In genomic region chr17:13695211-13695610, GRCm38 (mm10) we compare ENCODE assay signal across 24 mouse cellular contexts.
DNase-seq lines count a peak whose midpoint lies in the region; ATAC-seq and TF ChIP-seq lines count a peak whose summit lies in the region.
"Had no signal": no experiment of that assay in that cellular context is flagged by ENCODE, and none has a peak within 500 bp of the region (broad histone marks: within the 10 kb centered on the region; RNA-seq: fewer than 3 reads in every experiment).

No protein-coding gene starts in this region.

- no peak overlapping the region for H3K27ac ChIP-seq in hindbrain, embryonic 15.5 days (replicated peaks)
- no peak overlapping the region for H3K27ac ChIP-seq in hindbrain, embryonic 16.5 days (ENCODE audit: low read depth, low read length)
- peak overlapping the region; percentile 65 for H3K27ac ChIP-seq in lung, embryonic 16.5 days (ENCODE audit: low read length)
- no peak overlapping the region for H3K27ac ChIP-seq in midbrain, postnatal 0 days (ENCODE audit: low read depth, low read length)
- no peak overlapping the region for H3K27ac ChIP-seq in midbrain, embryonic 15.5 days
- H3K27ac ChIP-seq: forebrain, embryonic 10.5 days; forebrain, embryonic 13.5 days; heart, adult 2 months; heart, embryonic 10.5 days; heart, embryonic 13.5 days; hindbrain, embryonic 12.5 days had no signal

- H3K4me1 ChIP-seq in hindbrain, embryonic 15.5 days (replicated peaks) = peaks cover under 1% of the 10 kb centered on the region; the same call in 1 of the 2 replicates
- no peaks in the 10 kb centered on the region; the same call in 1 of the 2 replicates for H3K4me1 ChIP-seq in hindbrain, embryonic 16.5 days (ENCODE audit: control insufficient read depth, insufficient read depth, low read depth, low read length)
- H3K4me1 ChIP-seq in lung, embryonic 16.5 days (replicated peaks; ENCODE audit: control insufficient read depth, insufficient read depth, low read length) = peaks cover 14% of the 10 kb centered on the region
- no peaks in the 10 kb centered on the region for H3K4me1 ChIP-seq in midbrain, postnatal 0 days (ENCODE audit: insufficient read depth, low read length)
- H3K4me1 ChIP-seq in midbrain, embryonic 15.5 days = peaks cover 3% of the 10 kb centered on the region; the same call in 1 of the 2 replicates

- 98% methylated on average over 2 of the region's 2 CpGs for WGBS in hindbrain, embryonic 15.5 days
- WGBS in hindbrain, embryonic 16.5 days = 94% methylated on average over 2 of the region's 2 CpGs
- 89% methylated on average over 2 of the region's 2 CpGs for WGBS in lung, embryonic 16.5 days
- WGBS in midbrain, postnatal 0 days = 94% methylated on average over 2 of the region's 2 CpGs
- WGBS in midbrain, embryonic 15.5 days = 95% methylated on average over 2 of the region's 2 CpGs

- H3K9ac ChIP-seq in hindbrain, embryonic 15.5 days = no peak overlapping the region
- H3K9ac ChIP-seq in hindbrain, embryonic 16.5 days (ENCODE audit: low read depth, low read length) = no peak overlapping the region
- no peak overlapping the region for H3K9ac ChIP-seq in lung, embryonic 16.5 days (ENCODE audit: low read length)
- H3K9ac ChIP-seq in midbrain, postnatal 0 days (replicated peaks; ENCODE audit: low read length, poor library complexity, severe bottlenecking) = no peak overlapping the region
- H3K9ac ChIP-seq in midbrain, embryonic 15.5 days = no peak overlapping the region
- H3K9ac ChIP-seq: forebrain, embryonic 13.5 days; heart, embryonic 13.5 days; hindbrain, embryonic 12.5 days had no signal

- intact Hi-C loops in left cerebral cortex, postnatal 25 days (cut with DNase I) = no loop called here

- TF ChIP-seq CTCF in midbrain, postnatal 0 days (IDR thresholded peaks at IDR 0.05) = no peak

- H3K9me3 ChIP-seq in hindbrain, embryonic 15.5 days = no peaks in the 10 kb centered on the region
- H3K9me3 ChIP-seq in hindbrain, embryonic 16.5 days (ENCODE audit: control insufficient read depth, low read length) = no peaks in the 10 kb centered on the region
- no peaks in the 10 kb centered on the region for H3K9me3 ChIP-seq in lung, embryonic 16.5 days (ENCODE audit: control insufficient read depth, low read length)
- no peaks in the 10 kb centered on the region for H3K9me3 ChIP-seq in midbrain, postnatal 0 days (ENCODE audit: low read length)
- no peaks in the 10 kb centered on the region for H3K9me3 ChIP-seq in midbrain, embryonic 15.5 days
- H3K9me3 ChIP-seq: forebrain, embryonic 10.5 days; forebrain, embryonic 13.5 days; heart, embryonic 10.5 days; heart, embryonic 13.5 days; hindbrain, embryonic 12.5 days had no signal

- no peaks in the 10 kb centered on the region for H3K27me3 ChIP-seq in hindbrain, embryonic 15.5 days
- no peaks in the 10 kb centered on the region for H3K27me3 ChIP-seq in hindbrain, embryonic 16.5 days (replicated peaks; ENCODE audit: control insufficient read depth, insufficient read depth, low read length)
- no peaks in the 10 kb centered on the region for H3K27me3 ChIP-seq in lung, embryonic 16.5 days (ENCODE audit: control insufficient read depth, insufficient read depth, low read depth, low read length)
- no peaks in the 10 kb centered on the region for H3K27me3 ChIP-seq in midbrain, postnatal 0 days (ENCODE audit: insufficient read depth, low read length)
- no peaks in the 10 kb centered on the region for H3K27me3 ChIP-seq in midbrain, embryonic 15.5 days (replicated peaks)
- H3K27me3 ChIP-seq: forebrain, embryonic 13.5 days; heart, embryonic 13.5 days; hindbrain, embryonic 12.5 days had no signal

- no peaks in the 10 kb centered on the region for H3K36me3 ChIP-seq in hindbrain, embryonic 15.5 days
- no peaks in the 10 kb centered on the region for H3K36me3 ChIP-seq in hindbrain, embryonic 16.5 days (ENCODE audit: control insufficient read depth, insufficient read depth, low read length)
- no peaks in the 10 kb centered on the region for H3K36me3 ChIP-seq in lung, embryonic 16.5 days (ENCODE audit: control insufficient read depth, insufficient read depth, low read length)
- no peaks in the 10 kb centered on the region for H3K36me3 ChIP-seq in midbrain, postnatal 0 days (ENCODE audit: insufficient read depth, low read length)
- no peaks in the 10 kb centered on the region for H3K36me3 ChIP-seq in midbrain, embryonic 15.5 days (replicated peaks)
- H3K36me3 ChIP-seq: forebrain, embryonic 10.5 days; heart, embryonic 10.5 days; heart, embryonic 13.5 days; hindbrain, embryonic 12.5 days had no signal

- ATAC-seq in hindbrain, embryonic 15.5 days (ENCODE audit: low FRiP score, low read depth) = 0 out of 2 replicates have a peak, but pooled peaks have one; percentile 23
- ATAC-seq in hindbrain, embryonic 16.5 days = no peak
- no peak for ATAC-seq in lung, embryonic 16.5 days (ENCODE audit: low read depth)
- ATAC-seq in midbrain, postnatal 0 days (ENCODE audit: low FRiP score) = peak; percentile 58; the same call in 1 of the 2 replicates
- no peak for ATAC-seq in midbrain, embryonic 15.5 days (replicated peaks)
- no peak for ATAC-seq in megakaryocyte progenitor cell, adult 5-6 weeks (replicated peaks; ENCODE audit: poor library complexity)
- ATAC-seq: forebrain, embryonic 13.5 days; forebrain, embryonic 16.5 days had no signal

- no peak for DNase-seq in lung, postnatal 14 days
- no peak for DNase-seq in midbrain, postnatal 0 days (ENCODE audit: low spot score)
- no peak for DNase-seq in left cerebral cortex, postnatal 25 days (ENCODE audit: low spot score in 2 of 2)
- DNase-seq: adrenal gland, postnatal 10 days; adrenal gland, postnatal 36 days; cerebellum, adult 18-20 months; cerebellum, adult 9-10 months; cerebellum, postnatal 14 days; gastrocnemius, postnatal 10 days; gastrocnemius, postnatal 36 days; heart, adult 2 months; heart, postnatal 14 days; heart, postnatal 4 days had no signal

- no peak overlapping the region for H3K4me3 ChIP-seq in hindbrain, embryonic 15.5 days
- H3K4me3 ChIP-seq in hindbrain, embryonic 16.5 days (ENCODE audit: low read length) = no peak overlapping the region
- H3K4me3 ChIP-seq in lung, embryonic 16.5 days (ENCODE audit: low read length) = no peak overlapping the region
- no peak overlapping the region for H3K4me3 ChIP-seq in midbrain, postnatal 0 days (ENCODE audit: low read depth, low read length)
- no peak overlapping the region for H3K4me3 ChIP-seq in midbrain, embryonic 15.5 days
- H3K4me3 ChIP-seq: forebrain, embryonic 10.5 days; forebrain, embryonic 13.5 days; heart, adult 2 months; heart, embryonic 10.5 days; heart, embryonic 13.5 days; hindbrain, embryonic 12.5 days had no signal

- H3K4me2 ChIP-seq in hindbrain, embryonic 15.5 days = no peak overlapping the region
- no peak overlapping the region for H3K4me2 ChIP-seq in hindbrain, embryonic 16.5 days (ENCODE audit: low read length)
- no peak overlapping the region for H3K4me2 ChIP-seq in lung, embryonic 16.5 days (ENCODE audit: low read depth, low read length)
- H3K4me2 ChIP-seq in midbrain, postnatal 0 days (ENCODE audit: low read depth, low read length, poor library complexity, severe bottlenecking) = no peak overlapping the region
- H3K4me2 ChIP-seq in midbrain, embryonic 15.5 days = no peak overlapping the region
- H3K4me2 ChIP-seq: forebrain, embryonic 13.5 days; heart, embryonic 13.5 days; hindbrain, embryonic 12.5 days had no signal

Comparison
In these comparisons a context has a peak if more than half of its experiments do, and no peak if none do; other contexts are left out.
1. ATAC-seq: peak in hindbrain, embryonic 15.5 days (single experiment) and midbrain, postnatal 0 days (single experiment); none in hindbrain, embryonic 16.5 days (single experiment), lung, embryonic 16.5 days (single experiment), midbrain, embryonic 15.5 days (single experiment) and megakaryocyte progenitor cell, adult 5-6 weeks (single experiment).